Mouse (Mus musculus): Measurements from ENCODE around the gene Slc40a1. TPM values are rescaled to one million over a fixed set of nuclear protein-coding genes. Genes with fewer than 3 reads are reported as not detected.

Gene Slc40a1
- total and polyA plus RNA-seq, 3 experiments, result 36.8 to 74.7 TPM; not detected in 1

DNA sequence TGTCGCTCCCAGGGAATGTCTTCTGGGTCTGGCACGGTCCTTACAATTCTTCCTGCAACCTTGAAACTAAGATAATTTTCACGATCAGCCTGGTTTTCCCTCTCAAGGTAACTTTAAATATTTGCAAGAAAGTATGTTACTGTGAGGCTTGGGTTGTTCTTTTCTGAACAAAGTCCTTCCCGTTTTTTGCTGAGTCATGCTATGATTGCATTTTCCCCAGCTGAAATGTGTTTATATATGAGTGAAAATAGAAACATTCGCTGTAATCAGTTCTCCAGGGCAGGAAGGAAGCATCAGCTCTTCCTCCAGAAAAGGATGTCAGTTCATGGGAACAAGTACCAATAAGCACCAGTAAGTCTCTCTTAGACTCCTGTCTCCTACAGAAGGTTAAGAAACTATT lies 66.0 kb downstream of the Slc40a1 start (continued):
- TF ChIP-seq BHLHE40 (IDR thresholded peaks at IDR 0.05; ENCODE audit: borderline replicate concordance, low read depth, low read length), result no peak
- TF ChIP-seq TCF12 (IDR thresholded peaks at IDR 0.05; ENCODE audit: low read depth, low read length), result no peak
- no peak for TF ChIP-seq ZNF384 (IDR thresholded peaks at IDR 0.05; ENCODE audit: low read depth, low read length)

Other genes starting within 250 kb of the Slc40a1 start
- 171 and 195 TPM in 2 replicates for gene Wdr75, start 131.4 kb downstream of the Slc40a1 start, total RNA-seq (2012; rRNA removed)
- 100 to 1,000 TPM; 193 to 279 TPM for gene Wdr75, start 131.4 kb downstream of the Slc40a1 start, polyA plus RNA-seq (2012; ENCODE audit: insufficient read depth in 1 of 2, insufficient read length in 2 of 2, low read depth in 1 of 2, low replicate concordance in 2 of 2, missing spikeins in 1 of 2)
- not detected in 2 replicates for gene Gm5269, start 36.2 kb downstream of the Slc40a1 start, total RNA-seq (2012; rRNA removed)
- under 1 TPM in 1 of 2 experiments, not detected in 1; 0.67 TPM for gene Gm5269, start 36.2 kb downstream of the Slc40a1 start, polyA plus RNA-seq (2012; ENCODE audit: insufficient read depth in 1 of 2, insufficient read length in 2 of 2, low read depth in 1 of 2, low replicate concordance in 2 of 2, missing spikeins in 1 of 2)
- gene Dnah7b, start 139.8 kb upstream of the Slc40a1 start, total RNA-seq (2012; rRNA removed), result not detected in 2 replicates
- gene Dnah7b, start 139.8 kb upstream of the Slc40a1 start, polyA plus RNA-seq (2012; ENCODE audit: insufficient read depth in 1 of 2, insufficient read length in 2 of 2, low read depth in 1 of 2, low replicate concordance in 2 of 2, missing spikeins in 1 of 2), result under 1 TPM in 1 of 2 experiments, not detected in 1; 0.10 TPM

Measured in MEL (cell line).